Comparison of ENCODE assay signal across 14 mouse cellular contexts in genomic region chr7:127476336-127476735, GRCm38 (mm10). TPM values are rescaled to one million over a fixed set of nuclear protein-coding genes. Genes with fewer than 3 reads are reported as not detected.
DNase-seq lines count a peak whose midpoint lies in the region; ATAC-seq lines count a peak whose summit lies in the region.
"Had no signal": no experiment of that assay in that cellular context is flagged by ENCODE, and none has a peak within 500 bp of the region (broad histone marks: within the 10 kb centered on the region; RNA-seq: fewer than 3 reads in every experiment).

No protein-coding gene starts in this region.

- no peaks in the 10 kb centered on the region for H3K27me3 ChIP-seq in hindbrain, embryonic 10.5 days (ENCODE audit: insufficient read depth, poor library complexity, severe bottlenecking)
- H3K27me3 ChIP-seq in hindbrain, embryonic 13.5 days = no peaks in the 10 kb centered on the region
- no peaks in the 10 kb centered on the region for H3K27me3 ChIP-seq in liver, embryonic 11.5 days (replicated peaks; ENCODE audit: control insufficient read depth, insufficient read depth, low read length)
- H3K27me3 ChIP-seq: neural tube, embryonic 12.5 days had no signal

- H3K36me3 ChIP-seq in hindbrain, embryonic 10.5 days = peaks cover 60% of the 10 kb centered on the region
- H3K36me3 ChIP-seq in hindbrain, embryonic 13.5 days = peaks cover 42% of the 10 kb centered on the region
- H3K36me3 ChIP-seq in liver, embryonic 11.5 days (ENCODE audit: control insufficient read depth, insufficient read depth, low read length) = peaks cover 36% of the 10 kb centered on the region

- H3K4me1 ChIP-seq in hindbrain, embryonic 10.5 days (replicated peaks) = peaks cover 51% of the 10 kb centered on the region
- H3K4me1 ChIP-seq in hindbrain, embryonic 13.5 days (replicated peaks) = peaks cover 46% of the 10 kb centered on the region
- H3K4me1 ChIP-seq in liver, embryonic 11.5 days (replicated peaks; ENCODE audit: control insufficient read depth, insufficient read depth, low read length) = peaks cover 30% of the 10 kb centered on the region

- 94% methylated on average over 11 of the region's 11 CpGs for WGBS in hindbrain, embryonic 10.5 days
- WGBS in hindbrain, embryonic 13.5 days = 97% methylated on average over 11 of the region's 11 CpGs
- WGBS in liver, embryonic 11.5 days = 92% methylated on average over 11 of the region's 11 CpGs

- no peak for ATAC-seq in hindbrain, embryonic 13.5 days (ENCODE audit: low FRiP score)
- no peak for ATAC-seq in liver, embryonic 11.5 days (replicated peaks; ENCODE audit: low FRiP score)
- ATAC-seq: CD4-positive, CD25-positive, alpha-beta regulatory T cell, adult 4 months; forebrain, postnatal 0 days had no signal

- H3K27ac ChIP-seq in hindbrain, embryonic 10.5 days = no peak overlapping the region
- no peak overlapping the region for H3K27ac ChIP-seq in hindbrain, embryonic 13.5 days
- H3K27ac ChIP-seq in liver, embryonic 11.5 days (ENCODE audit: low read depth, low read length) = no peak overlapping the region
- H3K27ac ChIP-seq: neural tube, embryonic 12.5 days had no signal

- 0 out of 2 replicates have a peak overlapping the region, but pooled peaks have one; percentile 11 for H3K4me3 ChIP-seq in hindbrain, embryonic 10.5 days
- H3K4me3 ChIP-seq in hindbrain, embryonic 13.5 days = no peak overlapping the region
- no peak overlapping the region for H3K4me3 ChIP-seq in liver, embryonic 11.5 days (ENCODE audit: low read depth, low read length)

- no peak overlapping the region for H3K4me2 ChIP-seq in hindbrain, embryonic 13.5 days
- peak overlapping the region; percentile 28 for H3K4me2 ChIP-seq in liver, embryonic 11.5 days

- no peak for DNase-seq in hindbrain, embryonic 10.5 days (ENCODE audit: low spot score)
- DNase-seq in right cerebral cortex, postnatal 4 days = peak; percentile 43
- DNase-seq in right cerebral cortex, adult 2 months (ENCODE audit: low spot score in 2 of 2) = no peak
- no peak for DNase-seq in liver, embryonic 11.5 days (ENCODE audit: low spot score)
- DNase-seq in urinary bladder, postnatal 25 days (ENCODE audit: low spot score) = no peak
- DNase-seq in adrenal gland, postnatal 4 days (ENCODE audit: low spot score in 2 of 2) = no peak
- DNase-seq: adrenal gland, adult 2 months; forebrain, postnatal 0 days; lung, embryonic 14.5 days; retina, postnatal 1 day; thymus, postnatal 25 days had no signal

- no peaks in the 10 kb centered on the region for H3K9me3 ChIP-seq in hindbrain, embryonic 10.5 days
- no peaks in the 10 kb centered on the region for H3K9me3 ChIP-seq in hindbrain, embryonic 13.5 days
- no peaks in the 10 kb centered on the region for H3K9me3 ChIP-seq in liver, embryonic 11.5 days (ENCODE audit: control insufficient read depth, low read length)
- H3K9me3 ChIP-seq: neural tube, embryonic 12.5 days had no signal

- H3K9ac ChIP-seq in hindbrain, embryonic 13.5 days = no peak overlapping the region
- no peak overlapping the region for H3K9ac ChIP-seq in liver, embryonic 11.5 days (ENCODE audit: low read depth, low read length)

RNA-seq across cellular contexts. Expression of gene Fbrs, which starts 2.7 kb away (rescaled TPM):
- 9.0 and 12.0 TPM in 2 replicates for polyA plus RNA-seq in hindbrain, embryonic 10.5 days (2016; fragmentation: Nextera tagmentation; extraction: Ambion mirVana)
- polyA plus RNA-seq in hindbrain, embryonic 13.5 days (2015; fragmentation: Nextera tagmentation; extraction: Ambion mirVana) = 10.8 and 13.7 TPM in 2 replicates
- 8.9 and 12.4 TPM in 2 replicates for polyA plus RNA-seq in liver, embryonic 11.5 days (2014; fragmentation: Nextera tagmentation; extraction: Ambion mirVana)
- 10 to 100 TPM; 90.8 to 94.0 TPM for total RNA-seq in adrenal gland, postnatal 4 days (2021)

RNA-seq across cellular contexts. Expression of gene Prr14, which starts 16.9 kb away (rescaled TPM):
- polyA plus RNA-seq in hindbrain, embryonic 10.5 days (2016; fragmentation: Nextera tagmentation; extraction: Ambion mirVana) = 53.1 and 65.9 TPM in 2 replicates
- 40.5 and 44.0 TPM in 2 replicates for polyA plus RNA-seq in hindbrain, embryonic 13.5 days (2015; fragmentation: Nextera tagmentation; extraction: Ambion mirVana)
- polyA plus RNA-seq in liver, embryonic 11.5 days (2014; fragmentation: Nextera tagmentation; extraction: Ambion mirVana) = 39.0 and 40.6 TPM in 2 replicates
- total RNA-seq in adrenal gland, postnatal 4 days (2021) = 10 to 100 TPM; 52.3 to 54.8 TPM

RNA-seq across cellular contexts. Expression of gene Zfp689, which starts 27.4 kb away (rescaled TPM):
- 14.8 and 15.7 TPM in 2 replicates for polyA plus RNA-seq in hindbrain, embryonic 10.5 days (2016; fragmentation: Nextera tagmentation; extraction: Ambion mirVana)
- polyA plus RNA-seq in hindbrain, embryonic 13.5 days (2015; fragmentation: Nextera tagmentation; extraction: Ambion mirVana) = 15.0 and 16.2 TPM in 2 replicates
- 4.5 and 5.3 TPM in 2 replicates for polyA plus RNA-seq in liver, embryonic 11.5 days (2014; fragmentation: Nextera tagmentation; extraction: Ambion mirVana)
- 1 to 10 TPM; 7.3 to 7.4 TPM for total RNA-seq in adrenal gland, postnatal 4 days (2021)

RNA-seq across cellular contexts. Expression of gene Srcap, which starts 35.4 kb away (rescaled TPM):
- 54.9 and 71.4 TPM in 2 replicates for polyA plus RNA-seq in hindbrain, embryonic 10.5 days (2016; fragmentation: Nextera tagmentation; extraction: Ambion mirVana)
- 51.3 and 53.7 TPM in 2 replicates for polyA plus RNA-seq in hindbrain, embryonic 13.5 days (2015; fragmentation: Nextera tagmentation; extraction: Ambion mirVana)
- 40.3 and 45.5 TPM in 2 replicates for polyA plus RNA-seq in liver, embryonic 11.5 days (2014; fragmentation: Nextera tagmentation; extraction: Ambion mirVana)
- total RNA-seq in adrenal gland, postnatal 4 days (2021) = 100 to 1,000 TPM; 111 to 118 TPM

RNA-seq across cellular contexts. Expression of gene Gm42715, which starts 43.0 kb away (rescaled TPM):
- polyA plus RNA-seq in hindbrain, embryonic 10.5 days (2016; fragmentation: Nextera tagmentation; extraction: Ambion mirVana) = 16.5 and 18.1 TPM in 2 replicates
- polyA plus RNA-seq in hindbrain, embryonic 13.5 days (2015; fragmentation: Nextera tagmentation; extraction: Ambion mirVana) = 17.6 and 19.0 TPM in 2 replicates
- 13.0 and 16.1 TPM in 2 replicates for polyA plus RNA-seq in liver, embryonic 11.5 days (2014; fragmentation: Nextera tagmentation; extraction: Ambion mirVana)
- 10 to 100 TPM; 26.4 to 27.5 TPM for total RNA-seq in adrenal gland, postnatal 4 days (2021)
